Mouse (Mus musculus) kidney, adult 18-20 months (tissue): Measurements from ENCODE around the gene Mbnl1.
"Not testable (repeated sequence)": the region's sequence is repeated elsewhere in the genome, so short reads cannot be mapped to it uniquely, and the experiment has no call there.

Source experiments
- DNase-seq: peaks from one replicate; pipeline ENCODE4 v3.0.0; 2021

The Mbnl1 gene

DNA sequence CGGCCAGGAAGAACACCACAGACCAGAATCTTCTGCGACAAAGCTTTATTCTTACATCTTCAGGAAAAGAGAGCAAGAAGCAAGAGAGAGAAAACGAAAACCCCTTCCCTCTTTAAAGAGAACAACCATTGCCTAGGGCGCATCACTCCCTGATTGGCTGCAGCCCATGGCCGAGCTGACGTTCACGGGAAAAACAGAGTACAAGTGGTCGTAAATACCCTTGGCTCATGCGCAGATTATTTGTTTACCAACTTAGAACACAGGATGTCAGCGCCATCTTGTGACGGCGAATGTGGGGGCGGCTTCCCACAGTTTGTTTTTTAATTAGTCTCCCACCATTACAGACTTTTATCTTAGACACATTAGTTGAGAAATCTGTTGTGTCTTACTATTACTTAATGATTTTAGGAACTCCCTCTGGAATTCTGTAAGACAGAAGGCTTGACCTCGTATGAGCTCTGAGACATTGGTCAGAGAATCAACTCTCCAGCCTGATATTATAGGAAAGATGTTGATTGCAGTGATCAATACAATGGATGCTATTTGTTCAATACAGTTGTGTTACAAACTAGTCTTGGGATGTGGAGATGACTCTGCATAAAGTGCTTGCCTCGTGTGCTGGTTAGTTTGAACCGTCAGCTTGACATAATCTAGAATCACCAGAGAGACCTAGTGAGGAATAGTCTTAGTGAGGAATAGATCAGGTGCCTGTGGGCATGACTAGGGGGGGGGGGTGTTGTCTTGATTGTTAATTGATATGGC is 22.3 kb downstream of the Mbnl1 start:
- not testable (repeated sequence) for DNase-seq

DNA sequence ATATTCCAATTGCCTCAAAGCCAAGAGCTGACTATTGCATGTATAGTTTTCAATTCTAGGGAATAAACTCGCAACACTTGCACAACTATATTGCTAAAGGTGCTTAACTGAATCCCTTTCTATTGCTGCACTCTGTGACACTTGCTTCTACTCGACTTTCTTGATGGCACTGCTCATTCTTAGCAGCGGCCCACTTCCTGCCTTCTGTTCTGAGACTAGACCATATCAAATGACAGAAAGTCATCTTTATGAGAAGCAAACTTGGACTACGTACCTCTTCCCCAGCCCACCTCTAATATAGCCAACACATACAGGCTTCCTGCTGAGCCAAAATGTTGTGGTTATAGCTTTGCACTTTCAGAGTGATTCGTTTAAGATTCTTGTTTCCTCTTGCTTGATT is 23.6 kb downstream of the Mbnl1 start:
- DNase-seq = no peak

GRCm38 (mm10) chr3:60498151-60498550 is 25.5 kb downstream of the Mbnl1 start:
- DNase-seq = no peak

GRCm38 (mm10) chr3:60498646-60499045 is 26.0 kb downstream of the Mbnl1 start:
- no peak for DNase-seq

DNA sequence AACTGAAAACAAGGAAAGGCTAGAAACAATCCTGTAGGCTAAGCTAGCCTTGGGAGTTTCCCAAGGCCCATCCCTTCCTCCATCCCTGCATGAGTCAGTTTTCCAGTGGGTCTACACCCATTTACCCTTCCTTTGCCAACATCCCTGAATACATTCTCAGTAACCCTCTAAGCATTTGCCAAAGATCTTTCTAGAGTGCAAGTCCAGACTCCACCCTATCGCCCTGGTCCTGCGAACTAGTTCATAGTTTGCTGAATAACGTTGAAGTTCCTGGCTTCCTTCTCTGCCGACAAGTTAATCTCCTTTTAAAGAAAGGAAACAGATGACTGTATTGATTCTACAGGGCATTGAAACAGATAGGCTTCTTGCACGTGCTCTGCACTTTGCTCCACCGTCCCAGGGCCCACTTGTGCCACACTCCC is 26.5 kb downstream of the Mbnl1 start:
- DNase-seq = no peak

GRCm38 (mm10) chr3:60499718-60500450 is 27.3 kb downstream of the Mbnl1 start:
- DNase-seq = peak; percentile 31

DNA sequence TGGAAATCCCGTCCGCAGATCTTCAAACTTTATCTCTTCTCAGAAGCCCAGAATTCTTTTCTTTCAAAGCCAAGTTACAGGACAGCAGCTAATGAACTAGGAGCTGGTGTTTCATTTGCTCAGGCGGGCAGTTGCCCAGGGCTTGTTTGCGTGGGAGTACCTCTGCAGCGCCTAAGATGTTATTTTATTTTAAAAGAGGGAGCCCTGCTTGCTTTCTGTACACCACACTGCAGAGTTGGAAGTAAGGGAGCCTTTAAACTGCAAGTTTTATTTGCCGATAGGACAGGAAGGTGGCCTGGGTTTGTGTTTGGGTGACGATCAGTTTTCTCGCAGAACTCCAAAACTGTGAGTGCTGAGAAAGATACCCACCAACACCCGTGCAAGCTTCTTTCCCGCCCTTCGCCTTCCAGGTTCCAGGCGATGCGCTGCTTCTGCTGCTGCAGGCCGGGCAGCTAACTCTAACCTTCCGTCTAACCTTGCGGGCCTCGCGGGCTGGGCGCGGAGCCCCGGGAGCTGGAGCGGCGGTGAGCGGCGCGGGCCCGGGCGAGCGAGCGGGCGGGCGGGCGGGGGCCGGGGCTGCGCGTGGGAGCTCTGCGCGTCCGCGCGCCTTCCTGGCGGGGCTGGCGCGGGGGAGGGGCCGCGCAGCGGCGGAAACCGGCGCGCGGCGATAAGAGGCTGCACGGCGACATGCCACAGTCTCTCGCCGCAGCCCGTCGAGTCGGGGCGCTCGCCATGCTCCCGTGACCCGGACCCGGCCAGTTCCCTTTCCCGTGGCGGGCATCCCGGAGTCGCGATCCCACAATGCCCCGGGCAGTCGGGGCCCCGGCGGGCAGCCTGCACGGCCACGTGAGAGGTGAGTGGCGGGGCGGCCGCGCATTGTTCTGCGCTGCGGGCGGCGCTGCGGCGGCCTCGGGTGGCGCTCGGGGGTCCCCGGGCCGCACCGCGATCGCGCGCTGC is 28.2 kb downstream of the Mbnl1 start:
- peak; percentile 90 for DNase-seq

DNA sequence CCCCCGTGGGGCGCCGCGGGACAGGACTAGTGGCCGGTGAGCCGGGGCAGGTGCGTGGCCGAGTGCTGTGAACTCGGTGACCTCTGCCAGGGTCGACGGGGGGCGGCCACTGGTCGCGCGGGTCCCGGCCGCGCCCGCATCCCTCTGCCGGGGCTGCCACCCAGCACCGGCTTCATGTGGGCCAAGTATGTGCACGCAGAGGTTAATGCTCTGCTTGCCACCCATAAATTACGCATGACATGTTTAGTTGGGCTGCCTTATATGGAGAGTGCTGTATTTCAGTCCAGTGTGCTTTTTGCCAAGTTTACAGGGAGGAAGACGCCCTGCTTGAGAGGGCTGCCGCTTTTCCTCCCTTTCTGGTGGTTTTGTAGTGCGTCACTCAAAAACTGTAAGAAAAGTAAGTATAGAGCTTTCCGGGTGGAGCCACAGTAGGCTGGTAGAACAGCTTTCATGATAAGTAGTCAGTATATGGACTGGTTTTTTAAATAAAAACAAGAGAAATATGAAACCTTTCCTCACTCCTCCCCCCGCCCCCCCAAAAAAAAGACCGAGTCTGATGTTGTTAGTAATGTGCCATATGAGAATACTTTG is 29.0 kb downstream of the Mbnl1 start:
- DNase-seq = no peak

DNA sequence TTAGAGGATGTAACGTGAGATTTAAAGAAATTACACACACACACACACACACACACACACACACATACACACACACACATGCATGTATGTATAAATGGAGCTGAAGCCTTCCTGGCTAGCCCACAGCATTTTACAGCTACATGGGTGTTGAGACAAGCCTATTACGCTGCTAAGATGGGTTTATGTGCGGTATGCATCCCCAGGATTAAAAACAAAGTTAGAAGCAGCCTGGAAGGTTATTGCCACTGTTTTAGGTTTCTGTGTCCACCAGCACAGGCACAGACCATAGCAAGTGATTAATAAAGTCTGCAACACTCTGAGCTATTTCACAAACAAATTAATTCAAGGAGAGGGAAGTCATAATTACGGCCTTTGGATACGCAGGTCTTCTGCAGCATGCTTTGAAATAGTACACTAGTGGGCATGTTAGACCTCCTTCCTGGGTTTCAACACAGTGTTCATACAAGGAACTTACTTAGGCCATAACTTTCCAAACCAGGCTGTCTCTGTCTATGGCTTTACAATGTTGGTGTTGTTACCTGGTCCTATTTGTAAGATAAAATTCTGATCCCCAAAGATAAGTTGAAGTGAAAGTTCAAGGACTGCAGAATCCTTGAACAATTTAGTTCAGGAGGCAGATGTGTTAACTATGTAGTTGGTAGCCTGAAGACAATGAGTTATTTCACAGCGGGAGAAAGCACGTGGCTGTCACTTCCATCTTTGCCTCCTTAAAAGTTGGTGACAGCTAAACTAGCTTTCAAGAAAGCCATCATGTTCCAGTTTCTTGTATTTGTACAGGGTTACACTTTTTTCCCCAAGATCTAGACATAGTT is 29.7 kb downstream of the Mbnl1 start:
- peak; percentile 43 for DNase-seq

DNA sequence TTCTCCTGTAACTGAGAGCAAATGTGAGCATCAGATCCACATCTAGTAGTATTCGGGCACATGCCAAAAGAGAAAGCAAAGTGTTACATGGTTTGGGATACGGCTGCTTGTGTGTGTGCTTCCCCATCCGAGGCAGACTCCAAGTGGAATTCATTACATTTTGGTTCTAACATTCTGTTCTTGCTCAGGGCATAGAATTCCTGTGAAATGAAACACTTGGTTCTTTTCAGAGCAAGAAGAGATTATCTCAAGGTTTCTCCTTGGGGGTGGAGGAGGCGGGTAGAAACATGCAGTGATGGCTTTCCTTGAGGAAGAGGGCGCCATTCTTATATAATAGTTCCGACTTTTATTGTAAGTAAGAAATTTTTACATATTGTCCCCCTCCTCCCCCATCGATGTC is 30.6 kb downstream of the Mbnl1 start:
- DNase-seq = no peak

DNA sequence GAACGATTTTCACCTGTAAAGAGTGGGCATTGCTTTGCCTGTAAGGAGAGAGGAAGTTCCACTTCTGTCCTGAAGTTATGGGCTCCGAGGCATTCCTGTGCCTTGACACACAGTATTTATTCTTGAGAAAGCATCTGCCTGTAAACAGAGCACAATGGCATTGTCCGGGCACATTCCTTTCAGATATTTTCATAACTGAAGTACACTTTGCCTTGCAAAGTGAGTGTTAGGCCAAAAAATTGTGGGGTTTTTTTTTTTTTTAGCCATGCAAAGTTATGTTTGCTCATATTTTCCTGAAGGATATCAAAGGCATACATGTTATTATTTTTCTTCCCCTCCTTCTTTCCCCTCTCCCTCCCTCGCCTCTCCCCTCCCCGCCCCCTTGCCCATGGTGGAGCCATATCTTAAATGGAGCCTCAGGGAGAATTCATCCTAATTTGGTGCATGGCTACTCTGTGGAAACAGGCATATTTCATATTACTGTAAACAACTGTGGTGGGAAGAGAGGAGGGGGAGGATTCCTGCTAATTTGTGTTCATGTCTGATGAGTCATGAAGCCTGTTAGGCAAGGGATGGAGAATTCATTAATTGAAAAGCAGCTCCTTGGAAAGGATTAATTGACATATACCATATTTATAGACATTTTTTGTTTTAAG is 32.3 kb downstream of the Mbnl1 start:
- no peak for DNase-seq

- DNase-seq = no peak
These were observed 34.2 kb downstream of the Mbnl1 start for GRCm38 (mm10) chr3:60506821-60507220.

DNA sequence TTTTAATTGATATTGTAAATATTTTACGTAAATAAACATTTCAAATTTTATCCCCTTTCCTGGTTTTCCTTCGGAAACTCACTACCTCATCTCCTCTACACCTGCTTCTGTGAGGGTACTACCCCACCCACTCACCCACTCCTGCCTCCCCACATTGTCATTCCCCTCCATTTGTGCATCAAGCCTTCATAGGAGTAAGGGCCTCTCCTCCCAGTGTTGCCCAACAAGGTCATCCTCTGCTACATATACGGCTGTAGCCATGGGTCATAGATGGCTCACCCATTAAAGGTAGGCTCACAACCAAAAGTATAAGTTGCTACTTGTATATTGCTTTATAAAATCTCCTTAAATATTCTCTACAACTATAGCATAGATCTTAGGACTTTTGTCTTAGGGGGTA is 34.9 kb downstream of the Mbnl1 start:
- DNase-seq = no peak

GRCm38 (mm10) chr3:60507979-60508378 is 35.3 kb downstream of the Mbnl1 start:
- no peak for DNase-seq

- no peak for DNase-seq
These were observed 38.6 kb downstream of the Mbnl1 start for GRCm38 (mm10) chr3:60511197-60511596.

GRCm38 (mm10) chr3:60513337-60513736 is 40.7 kb downstream of the Mbnl1 start:
- no peak for DNase-seq

DNA sequence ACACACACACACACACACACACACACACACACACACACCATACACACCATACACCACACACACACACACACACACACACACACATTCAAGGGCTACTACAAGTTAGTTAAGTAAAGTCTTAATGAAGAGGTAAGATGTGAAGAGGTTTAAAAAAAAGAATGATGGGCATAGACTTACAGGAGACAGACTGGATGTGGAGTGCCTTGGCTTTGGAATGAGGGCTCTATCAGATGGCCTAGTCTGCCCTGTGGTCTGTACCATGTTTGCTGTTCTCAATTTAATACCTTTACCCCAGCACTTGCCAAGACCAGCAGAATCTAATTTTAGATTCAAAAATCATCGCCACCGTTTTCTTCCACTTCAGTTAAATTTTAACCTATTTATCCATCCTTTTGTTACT is 41.1 kb downstream of the Mbnl1 start:
- DNase-seq = no peak

DNA sequence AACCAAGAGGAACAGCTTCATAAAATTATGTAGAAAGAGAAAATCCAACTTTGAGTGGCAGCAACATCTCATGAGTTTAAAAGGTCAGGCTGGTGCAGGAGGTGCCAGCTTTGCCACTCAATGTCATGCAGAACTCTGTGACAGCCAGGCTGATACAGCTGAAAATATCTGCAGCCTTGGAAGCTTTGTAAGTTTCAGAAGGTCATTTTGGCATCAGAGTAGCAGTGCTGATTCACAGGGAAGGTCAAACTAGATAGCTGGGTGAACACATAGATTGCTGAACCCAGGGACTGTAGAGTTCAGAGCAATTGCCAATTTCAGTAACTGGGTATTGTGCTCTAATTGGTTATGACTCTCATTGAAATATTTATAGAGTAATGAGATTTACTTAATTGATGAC is 42.8 kb downstream of the Mbnl1 start:
- DNase-seq = no peak

DNA sequence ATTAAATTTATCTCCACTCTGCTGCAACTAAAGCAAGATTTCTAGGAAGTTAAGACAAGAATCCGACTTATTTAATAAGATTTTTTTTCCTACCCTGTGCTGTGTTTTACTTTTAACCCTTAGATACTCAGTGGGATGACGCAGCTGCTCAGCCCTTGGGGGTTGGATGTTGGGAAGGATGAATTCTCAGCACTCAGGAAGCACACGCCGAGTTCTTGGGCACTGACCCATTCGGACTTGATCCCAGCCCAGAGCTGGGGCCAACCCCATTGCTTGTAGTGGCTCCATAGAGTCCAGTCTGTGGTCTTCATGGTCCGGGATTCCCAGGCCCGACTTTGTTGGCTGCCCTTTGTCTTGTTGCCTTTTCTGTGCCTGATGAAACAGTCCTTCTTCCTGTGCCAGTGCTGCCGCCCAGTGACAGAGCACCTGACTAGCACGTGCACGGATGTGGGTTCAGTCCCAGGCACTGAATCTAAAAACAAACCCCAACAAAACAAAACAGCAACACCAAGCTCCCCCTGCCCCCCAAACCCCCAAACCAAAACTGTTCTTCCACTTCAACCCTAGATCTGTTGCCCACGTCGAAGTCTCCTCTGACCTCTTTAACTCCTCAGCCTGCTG is 43.5 kb downstream of the Mbnl1 start:
- peak; percentile 77 for DNase-seq

DNA sequence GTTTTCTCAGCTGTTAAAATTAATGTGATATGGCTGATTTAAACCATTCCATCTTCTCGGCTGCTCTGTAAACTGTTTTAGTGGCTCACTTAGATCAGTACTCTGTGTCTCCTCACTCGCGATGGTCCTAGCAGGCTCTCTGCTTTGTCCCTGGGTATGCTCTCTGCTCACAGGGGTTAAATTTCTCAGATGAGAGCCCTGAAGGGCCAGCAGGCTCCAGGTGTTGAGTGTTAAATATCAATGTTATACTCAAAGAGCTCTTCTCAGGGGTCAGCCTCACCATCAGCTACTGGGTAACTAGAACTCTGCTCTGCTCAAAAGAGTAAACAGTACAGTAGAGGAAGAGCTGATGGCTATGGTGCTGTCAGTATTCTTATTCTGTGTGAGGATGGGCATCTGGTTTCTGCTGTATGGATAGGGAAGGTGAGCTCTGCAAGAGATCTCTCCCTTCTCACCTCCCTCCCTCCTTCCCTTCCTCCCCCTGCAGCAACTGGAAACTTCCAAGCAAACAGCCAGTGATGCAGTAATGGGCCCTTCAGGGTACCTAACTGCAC is 44.7 kb downstream of the Mbnl1 start:
- no peak for DNase-seq

GRCm38 (mm10) chr3:60519337-60519736 is 46.7 kb downstream of the Mbnl1 start:
- DNase-seq = no peak
